Mouse (Mus musculus): ENCODE measurements around the gene Abcc8.

Gene Abcc8

DNA sequence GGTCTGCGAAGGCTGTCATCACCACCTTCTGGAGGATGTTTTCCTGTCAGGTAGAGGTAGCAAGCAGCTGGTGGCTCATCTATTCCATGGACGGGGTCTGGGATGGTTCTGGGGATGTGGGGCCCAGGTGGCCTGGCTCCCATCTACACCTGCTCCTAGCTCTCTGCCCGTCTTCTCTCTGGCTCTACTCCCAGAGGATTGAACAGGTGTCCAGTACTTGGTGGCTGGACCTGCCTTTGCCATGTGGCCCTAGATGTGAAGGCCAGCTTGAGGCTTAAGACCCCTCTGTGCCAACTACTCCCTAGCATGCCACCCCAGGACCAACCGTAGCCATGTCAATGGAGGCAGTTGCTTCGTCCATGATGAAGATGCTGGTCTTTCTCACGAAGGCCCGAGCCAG, 74.3 kb downstream of the Abcc8 start:
- CTCF ChIA-PET = no interaction called here

DNA sequence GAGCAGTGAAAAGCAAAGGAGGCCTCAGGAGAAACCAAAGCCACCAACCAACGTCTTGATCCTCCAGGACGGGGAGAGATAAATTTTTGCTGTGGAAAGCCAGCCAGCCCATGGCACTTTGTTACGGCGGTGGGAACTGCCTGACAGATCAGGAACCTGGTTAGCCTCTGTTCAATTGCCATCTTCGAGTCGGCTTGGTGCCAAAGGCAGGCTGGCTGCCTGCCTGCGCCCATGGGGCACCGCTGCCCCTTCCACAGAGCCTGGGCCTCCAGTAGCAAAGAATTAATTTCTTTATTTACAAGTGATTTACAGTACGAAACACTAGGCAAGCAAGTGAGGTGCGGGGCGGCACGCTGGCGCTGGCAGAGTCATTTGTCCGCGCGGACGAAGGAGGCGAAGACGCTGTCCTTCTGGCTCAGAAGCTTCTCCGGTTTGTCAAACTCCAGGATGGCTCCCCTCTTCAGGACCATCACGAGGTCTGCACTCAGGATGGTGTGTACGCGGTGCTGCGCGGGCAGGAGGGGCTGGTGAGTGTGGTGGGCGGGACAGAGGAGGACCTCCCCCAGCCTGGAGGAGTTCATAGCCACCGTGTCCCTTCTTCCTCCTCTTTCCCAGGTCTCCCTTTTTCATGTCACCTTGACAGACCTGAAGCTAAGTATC, 75.4 kb downstream of the Abcc8 start:
- CTCF ChIA-PET = no interaction called here

DNA sequence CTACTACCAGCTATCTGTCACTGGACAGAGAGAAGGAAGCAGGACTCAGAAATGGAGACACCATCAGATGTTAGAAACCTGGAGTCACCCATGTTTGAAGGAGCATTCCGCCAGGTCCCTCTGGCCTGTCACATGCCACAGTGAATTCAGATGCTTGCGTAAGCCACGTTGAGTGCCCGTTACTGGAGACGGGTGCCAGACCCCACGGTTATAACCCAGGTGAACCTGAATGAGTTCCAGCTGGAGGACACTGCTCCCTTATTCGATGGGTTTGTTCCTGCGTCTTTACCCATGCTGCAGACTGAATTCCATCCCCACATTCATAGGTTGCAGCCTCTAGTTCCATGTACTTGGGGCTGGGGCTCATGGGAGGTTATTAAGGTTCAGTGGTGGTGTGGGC, 76.1 kb downstream of the Abcc8 start:
- CTCF ChIA-PET = no interaction called here

DNA sequence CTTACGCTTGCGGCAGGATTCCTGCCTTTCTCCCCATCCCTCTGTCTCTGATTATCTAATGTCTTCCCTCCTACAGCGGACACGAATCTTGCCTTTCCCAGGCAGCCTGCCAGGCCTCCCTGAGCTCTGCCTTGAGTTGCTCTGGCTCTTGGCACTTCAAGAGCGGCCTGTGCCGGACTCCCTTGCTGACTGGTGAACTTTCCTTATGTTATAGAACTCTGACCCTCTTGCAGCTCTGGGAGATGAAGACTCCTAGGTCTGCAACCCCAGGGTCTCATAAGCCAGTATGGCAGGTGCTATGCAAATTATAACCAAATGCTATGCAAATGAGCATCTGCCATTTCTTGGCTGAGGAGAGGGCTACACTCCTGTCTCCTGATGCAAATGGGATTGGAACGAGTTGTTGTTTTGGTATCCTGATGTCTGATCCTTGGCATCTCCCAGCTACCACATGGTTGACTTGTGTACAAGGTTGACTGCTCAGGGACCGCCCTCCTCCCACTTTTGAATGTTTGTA, 76.7 kb downstream of the Abcc8 start:
- CTCF ChIA-PET = no interaction called here

DNA sequence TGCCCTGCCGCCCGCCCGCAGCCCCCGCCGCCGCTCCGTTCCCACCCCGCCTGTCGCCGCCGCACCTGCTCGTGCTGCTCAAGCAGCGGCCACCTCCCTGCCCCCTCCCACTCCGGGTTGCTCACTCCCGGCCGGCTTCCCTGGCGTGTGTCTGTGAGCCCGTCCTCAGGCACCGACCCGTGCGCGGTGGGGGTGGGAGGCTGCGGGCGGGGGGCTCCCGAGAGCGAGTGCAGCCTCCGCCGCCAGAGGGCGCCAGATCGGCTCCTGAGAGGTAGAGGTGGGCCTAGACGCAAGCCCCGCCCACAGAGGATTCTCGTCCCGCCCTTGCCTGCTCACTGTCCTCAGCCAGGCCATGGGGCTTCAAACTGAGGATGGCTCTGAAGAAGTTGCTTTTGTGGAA, 79.3 kb downstream of the Abcc8 start, which contains the start of gene Kcnj11:
TSS of gene Kcnj11 (minus strand) at position 202 of the 400 bp plus-strand sequence.
- CTCF ChIA-PET = no interaction called here

DNA sequence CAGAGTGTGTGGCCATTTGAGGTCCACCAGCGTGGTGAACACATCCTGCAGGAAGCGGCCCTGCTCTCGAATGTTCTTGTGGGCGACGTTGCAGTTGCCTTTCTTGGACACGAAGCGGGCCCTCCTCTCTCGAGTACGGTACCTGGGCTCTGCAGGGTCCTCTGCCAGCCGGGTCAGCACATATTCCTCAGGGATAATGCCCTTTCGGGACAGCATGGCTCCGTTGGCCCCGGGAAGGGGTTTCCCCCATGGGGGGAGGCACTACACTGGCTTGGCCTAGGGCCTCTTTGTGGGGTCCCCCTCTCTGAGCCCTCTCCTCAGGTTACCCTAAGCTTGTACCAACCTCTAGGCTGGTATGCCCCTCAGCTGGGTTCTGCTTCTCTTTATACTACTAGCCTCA, 80.2 kb downstream of the Abcc8 start:
- CTCF ChIA-PET = no interaction called here

DNA sequence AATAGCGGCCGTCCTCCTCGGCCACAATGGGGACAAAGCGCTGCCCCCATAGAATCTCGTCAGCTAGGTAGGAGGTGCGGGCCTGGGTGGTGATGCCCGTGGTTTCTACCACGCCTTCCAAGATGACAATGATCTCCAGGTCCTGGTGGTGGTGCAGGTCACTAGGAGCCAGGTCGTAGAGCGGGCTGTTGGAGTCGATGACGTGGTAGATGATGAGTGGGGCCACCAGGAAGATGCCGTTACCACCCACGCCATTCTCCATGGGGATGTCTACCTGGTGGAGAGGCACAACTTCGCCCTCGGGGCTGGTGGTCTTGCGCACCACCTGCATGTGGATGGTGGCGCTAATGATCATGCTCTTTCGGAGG, 80.9 kb downstream of the Abcc8 start:
- CTCF ChIA-PET = no interaction called here

DNA sequence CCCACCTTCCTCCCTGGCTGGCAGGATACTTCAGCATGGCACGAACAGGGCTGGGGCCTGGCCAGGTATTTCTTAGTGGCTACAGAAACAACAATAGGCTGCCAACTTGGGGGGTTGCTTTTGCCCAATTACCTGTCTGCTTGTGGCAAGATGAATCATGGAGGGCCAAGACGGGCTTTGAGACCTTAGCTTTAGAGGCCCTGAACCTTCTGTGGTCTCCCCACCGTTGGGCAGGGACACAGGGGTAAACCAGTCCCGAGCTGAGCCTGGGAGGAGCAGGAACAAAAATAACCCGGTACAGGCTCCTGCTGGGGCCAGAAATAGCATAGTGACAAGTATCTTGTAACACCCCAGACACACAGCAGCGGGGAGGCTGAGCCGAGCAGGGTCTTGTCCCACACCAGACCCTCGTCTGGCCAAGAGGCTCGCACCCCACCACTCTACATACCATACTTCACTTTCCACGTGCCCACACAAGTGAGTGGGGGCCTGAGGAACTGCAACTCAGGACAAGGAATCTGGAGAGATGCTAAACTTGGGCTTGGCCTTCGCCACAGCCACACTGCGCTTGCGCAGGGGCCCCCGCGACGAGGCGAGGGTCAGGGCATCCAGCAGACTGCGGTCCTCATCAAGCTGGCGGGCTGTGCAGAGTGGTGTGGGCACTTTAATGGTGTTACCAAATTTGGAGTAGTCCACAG, 81.5 kb downstream of the Abcc8 start:
- CTCF ChIA-PET = no interaction called here

DNA sequence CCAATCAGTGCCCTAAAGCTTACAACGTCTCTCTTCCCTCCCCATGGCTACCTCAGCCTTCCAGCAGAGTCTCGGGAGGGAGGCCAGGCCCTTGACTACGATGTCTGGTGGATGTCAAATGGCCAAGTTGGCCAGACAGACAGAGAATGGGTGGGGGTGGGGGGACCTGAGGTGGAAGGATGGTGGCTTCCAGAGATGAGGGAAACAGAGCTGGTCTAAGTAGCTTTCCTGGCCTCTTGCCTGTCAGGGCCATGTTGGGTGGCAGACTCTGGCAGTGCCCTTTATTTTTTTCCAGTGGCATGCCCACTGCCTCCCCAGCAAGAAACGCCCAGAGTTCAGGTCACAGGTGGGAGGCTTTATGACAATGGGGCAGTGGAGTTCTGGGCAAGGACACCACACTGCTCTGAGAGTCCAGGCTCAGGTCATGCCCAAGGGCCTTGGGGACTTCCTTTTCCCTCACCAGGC, 82.5 kb downstream of the Abcc8 start:
- CTCF ChIA-PET = interaction anchor here (0.5 to 0.6 kb wide), 2 partner anchors 741 to 793 kb away, joined by 3 to 4 read pairs; no protein-coding TSS in a partner anchor

DNA sequence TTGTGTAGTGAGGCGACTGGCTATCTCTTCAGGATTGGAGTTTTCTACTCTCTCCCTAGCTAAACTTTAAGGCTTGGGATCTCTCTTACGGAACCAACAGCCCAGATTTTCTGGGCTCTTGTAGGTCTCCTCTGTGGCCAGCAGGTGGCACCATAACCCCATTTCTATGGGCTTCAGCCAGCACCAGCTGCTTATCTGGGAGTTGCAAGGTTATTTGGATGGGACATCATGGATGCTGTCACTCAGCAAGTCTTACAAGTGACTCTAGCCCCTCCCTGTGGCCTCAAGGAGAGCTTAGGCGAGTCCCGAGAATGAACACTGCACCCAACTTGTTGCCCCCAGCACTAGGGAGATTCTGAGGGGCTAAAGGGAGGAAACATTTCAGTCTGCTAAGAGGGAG, 83.7 kb downstream of the Abcc8 start:
- CTCF ChIA-PET = interaction anchor here (0.7 to 0.8 kb wide), 2 partner anchors 39 to 1517 kb away, joined by 3 read pairs; no protein-coding TSS in a partner anchor

DNA sequence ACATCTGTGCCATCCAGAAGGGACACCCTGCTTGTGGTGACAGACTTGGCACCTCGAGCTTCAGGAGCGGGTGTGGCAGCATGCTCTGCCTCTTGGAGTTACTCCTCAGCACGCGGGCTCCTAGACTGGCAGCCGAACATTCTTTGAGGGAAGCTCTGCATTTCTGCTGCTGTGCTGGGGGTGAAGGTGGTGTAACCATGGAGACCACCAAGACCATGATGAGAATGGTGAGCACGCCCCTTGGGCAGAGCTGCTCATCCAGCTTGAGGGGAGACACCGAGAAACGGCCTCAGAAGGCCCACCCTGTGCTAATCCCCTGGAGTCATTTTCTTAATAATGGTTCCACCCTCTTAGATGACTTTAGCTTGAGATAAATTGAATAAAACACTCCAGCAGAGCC, 87.0 kb downstream of the Abcc8 start:
- CTCF ChIA-PET = no interaction called here

DNA sequence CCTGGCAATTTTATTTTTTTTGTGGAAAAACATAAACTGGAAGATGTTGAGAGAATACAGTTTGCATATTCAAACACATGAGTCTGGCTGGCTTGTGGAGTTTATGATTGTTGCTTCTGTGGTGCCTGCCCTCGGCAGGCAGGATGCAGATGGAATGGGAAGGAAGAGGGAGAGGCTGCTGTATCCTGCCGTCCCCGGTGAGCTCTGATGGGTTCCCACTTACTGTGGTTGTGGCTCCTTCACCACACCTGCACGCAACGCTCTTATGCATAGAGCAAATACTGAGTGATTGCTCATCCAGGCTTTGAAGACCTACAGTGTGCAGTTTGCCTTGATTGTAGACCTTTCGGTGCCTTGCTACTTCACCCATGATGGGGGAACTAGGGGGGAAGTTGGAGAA, 91.6 kb downstream of the Abcc8 start:
- CTCF ChIA-PET = no interaction called here

DNA sequence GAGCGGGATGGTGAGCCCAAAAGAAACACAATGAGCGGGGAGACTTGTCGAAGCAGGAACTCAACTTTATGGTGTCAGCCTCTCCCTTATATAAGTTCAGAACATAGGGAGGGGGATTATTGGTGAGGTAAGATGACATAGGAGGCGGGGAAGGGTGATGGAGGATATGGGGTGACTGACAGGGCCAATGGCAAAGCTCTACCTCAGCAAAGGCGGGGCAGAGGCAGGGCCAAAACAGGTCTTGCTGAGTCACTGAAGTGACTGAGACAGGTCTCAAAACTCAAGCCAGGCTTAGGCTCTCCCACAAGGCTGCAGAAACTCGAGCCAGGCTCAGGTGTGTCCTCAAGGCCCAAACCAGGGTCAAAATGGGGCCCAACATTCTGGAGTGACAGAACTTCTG, 93.5 kb downstream of the Abcc8 start:
- CTCF ChIA-PET = no interaction called here

DNA sequence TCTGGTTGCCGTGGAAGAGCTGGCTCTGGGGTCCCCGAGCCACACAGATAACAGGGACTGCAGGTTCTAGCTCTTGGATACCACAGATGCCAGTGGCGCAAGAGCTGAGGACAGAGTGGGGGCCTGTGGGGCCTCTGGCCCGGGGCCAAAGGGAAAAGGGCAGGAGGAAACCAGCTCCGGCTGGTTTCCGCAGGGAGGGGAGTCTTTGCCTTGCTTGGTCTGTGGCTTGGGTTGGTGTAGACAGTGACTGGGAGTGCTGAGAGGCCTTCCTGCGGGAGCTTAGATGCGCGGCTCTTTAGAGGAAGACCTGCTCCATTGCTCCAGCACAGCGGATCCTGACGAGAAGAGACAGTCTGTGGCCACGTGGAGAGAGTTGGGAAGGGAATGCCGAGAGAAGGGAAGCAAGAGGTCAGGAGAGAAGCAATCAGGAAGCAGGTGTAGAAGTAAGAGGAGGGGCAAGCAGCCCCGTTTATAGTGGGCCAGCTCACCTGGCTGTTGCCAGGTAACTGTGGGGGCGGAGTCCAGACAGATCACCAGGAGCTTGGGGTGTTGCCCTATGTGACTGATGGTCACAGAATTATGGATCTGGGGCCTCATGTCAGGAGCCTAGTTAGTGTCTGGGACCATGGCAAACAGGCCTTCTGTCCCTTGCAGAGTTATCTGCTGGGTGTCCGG, 94.9 kb downstream of the Abcc8 start:
- CTCF ChIA-PET = no interaction called here

DNA sequence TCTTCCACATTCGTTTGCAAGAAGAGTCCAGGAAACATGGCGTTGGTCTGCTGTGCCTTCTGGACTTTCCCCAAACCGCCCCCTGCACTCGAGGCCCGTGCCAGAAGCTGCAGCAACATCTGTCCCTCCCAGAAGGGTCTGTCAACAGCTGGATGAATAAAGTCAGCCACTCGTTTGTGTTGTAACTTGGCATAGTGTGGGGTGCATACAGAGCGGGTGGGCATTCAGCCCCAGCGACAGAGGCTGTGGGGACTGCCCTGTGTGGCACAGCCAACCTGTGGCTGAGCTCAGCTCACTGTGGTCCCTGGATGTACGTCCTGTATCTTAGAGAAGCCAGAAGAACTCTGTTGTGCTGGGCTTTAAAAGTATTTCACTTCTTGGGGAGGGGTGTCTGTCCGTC, 95.8 kb downstream of the Abcc8 start:
- CTCF ChIA-PET = no interaction called here

DNA sequence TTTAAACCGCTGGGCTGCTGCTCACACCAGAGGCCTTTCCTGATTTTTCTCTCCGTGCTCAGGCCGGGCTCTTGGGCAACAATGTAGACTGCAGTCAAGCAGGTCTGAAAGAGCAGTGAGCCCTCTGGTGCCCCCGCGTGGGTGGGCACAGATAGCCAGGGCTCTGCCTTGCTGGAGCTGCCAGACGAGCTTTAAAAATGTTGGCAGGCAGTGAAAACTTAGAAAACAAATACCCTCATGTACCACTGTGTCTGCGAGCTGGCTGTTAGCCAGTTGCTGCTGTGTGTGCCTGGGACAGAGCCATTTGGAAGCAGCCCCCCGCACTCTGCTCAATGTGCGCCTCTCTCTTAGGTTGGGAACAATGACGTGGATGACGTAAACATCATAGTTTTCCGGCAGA, 102.2 kb downstream of the Abcc8 start:
- CTCF ChIA-PET = no interaction called here

DNA sequence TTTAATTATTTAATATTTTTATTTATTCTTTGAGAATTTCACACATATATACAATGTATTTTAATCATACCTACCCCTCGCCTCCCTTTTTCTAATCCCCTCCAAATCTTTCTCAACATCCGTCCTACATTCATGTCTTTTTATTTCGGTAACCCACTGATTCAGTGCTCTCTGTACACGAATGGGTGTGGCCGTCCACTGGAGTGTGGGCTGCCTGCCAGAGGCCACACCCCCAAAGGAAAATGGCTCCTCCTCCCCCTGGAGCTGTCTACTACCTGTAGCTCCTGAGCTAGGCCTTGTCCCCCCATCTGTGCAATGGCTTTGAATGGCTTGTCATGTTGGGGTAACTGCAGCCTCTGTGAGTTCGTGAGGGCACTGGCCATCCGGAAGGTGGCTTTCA, 103.0 kb downstream of the Abcc8 start:
- CTCF ChIA-PET = no interaction called here

DNA sequence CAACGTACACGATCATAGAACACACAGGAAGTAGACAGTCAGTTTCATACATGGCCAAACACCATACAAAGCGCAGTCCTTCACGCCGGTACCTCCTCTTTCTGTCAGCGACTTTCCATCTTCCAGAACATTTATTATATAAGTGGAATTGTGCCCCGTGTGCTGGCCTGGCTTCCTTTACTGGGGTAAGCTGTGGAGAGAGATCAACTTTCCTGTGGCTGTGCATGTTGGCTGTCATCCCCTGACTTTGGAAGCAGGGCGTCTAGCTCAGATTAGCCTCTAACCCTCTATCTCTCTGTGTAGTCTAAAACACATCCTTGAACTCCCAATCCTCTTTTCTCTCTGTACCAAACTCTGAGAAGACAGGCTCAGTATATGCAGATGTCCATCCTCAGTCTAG, 111.0 kb downstream of the Abcc8 start:
- CTCF ChIA-PET = no interaction called here

DNA sequence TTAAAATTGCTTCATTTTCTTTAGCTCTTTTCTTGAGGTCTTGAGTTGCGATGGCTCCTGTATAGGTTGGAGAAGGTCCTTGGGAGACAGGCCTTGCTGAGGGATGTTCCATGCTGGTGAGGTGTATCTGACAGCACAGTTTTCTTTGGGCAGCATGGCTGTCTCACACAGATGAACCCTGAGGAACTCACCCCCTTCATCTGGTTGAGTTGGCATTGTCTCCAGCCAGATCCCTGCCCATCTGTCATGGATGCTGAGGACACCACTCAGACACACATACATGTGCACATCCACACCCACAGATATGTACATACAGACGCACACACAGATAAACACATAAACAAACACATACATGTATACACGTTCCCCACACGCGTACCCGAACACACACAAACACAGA, 116.5 kb downstream of the Abcc8 start:
- CTCF ChIA-PET = no interaction called here

DNA sequence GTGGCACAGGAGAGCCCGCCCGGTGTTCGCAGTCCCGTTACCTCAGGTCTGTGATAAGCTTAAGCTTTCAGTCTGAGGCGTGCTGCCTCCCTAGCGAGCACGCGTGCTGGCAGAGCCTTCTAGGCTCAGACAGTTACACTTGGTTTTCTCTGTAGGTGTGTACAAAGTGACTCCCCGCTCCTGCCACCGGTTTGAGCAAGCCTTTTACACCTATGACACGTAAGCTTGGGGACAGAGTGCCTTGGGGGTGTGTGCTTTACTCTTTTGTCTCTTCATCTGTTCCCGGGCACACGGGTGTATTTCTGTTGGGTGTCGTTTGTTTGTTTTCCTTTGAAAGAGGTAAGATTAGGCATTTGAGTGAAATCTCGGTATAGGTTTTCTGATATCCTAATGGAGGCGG, 118.2 kb downstream of the Abcc8 start:
- CTCF ChIA-PET = no interaction called here

DNA sequence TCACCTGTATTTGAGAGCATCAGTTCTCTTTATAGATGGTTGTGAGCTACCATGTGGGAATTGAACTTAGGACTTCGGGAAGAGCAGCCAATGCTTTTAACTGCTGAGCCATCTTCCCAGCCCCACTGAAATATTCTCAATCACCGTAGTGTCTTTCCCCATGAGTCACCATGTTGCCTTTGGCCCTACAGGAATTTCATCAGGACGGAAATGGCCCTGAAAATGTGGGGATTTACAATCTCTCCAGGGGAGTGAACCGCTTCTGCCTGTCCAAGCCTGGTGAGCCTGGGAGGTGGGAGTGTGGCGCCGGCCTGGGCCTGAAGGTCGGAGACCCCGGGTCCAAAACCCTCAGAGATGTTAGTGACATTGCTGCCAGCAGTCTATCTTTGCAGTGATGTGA, 119.1 kb downstream of the Abcc8 start:
- CTCF ChIA-PET = no interaction called here

DNA sequence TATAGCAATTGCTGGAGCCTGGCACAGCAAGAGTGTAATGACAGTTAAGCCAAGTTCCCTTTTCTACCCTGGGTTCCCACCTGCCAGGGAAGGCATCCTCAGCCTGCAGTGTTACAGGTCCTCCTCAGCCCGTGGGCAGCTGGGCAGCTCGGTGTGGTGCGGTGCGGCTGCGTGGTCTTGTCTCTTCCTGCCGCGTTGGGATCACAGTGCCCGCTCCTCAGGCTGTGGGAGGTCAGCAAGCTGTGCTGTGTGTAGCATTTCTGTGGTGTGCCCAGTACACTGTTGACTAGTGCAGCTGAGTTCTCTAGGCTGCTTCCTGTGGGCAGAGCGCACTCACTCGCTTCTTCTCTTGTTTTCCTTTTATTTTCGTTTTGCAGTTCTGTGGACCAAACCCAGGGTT, 121.0 kb downstream of the Abcc8 start:
- CTCF ChIA-PET = no interaction called here
